Mouse (Mus musculus): ENCODE data around the gene Olfr876.
"Not testable (repeated sequence)": the region's sequence is repeated elsewhere in the genome, so short reads cannot be mapped to it uniquely, and the experiment has no call there.

The Olfr876 gene

DNA sequence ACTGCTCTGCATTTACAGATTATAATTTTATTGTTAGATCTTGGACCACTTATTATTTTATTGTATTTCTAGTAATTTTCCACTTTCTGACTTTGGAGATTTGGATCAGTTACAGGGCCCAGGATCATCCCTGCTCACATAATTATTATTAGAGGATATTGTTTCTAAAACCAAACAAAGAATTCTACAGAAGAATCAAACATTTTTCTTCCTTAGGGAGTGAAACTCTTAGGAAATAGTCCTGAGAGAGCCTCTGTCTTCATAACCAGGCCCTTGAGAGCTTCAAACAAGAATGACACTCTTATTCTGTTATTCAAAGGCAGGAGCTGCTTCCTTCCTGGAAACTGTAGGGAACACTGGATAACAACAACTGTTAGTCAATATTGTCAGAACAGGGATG lies at the start of gene Olfr876:
Gene Olfr876 (plus strand): TSS at position 301 of the 400 bp plus-strand sequence.
- DNase-seq = no peak

GRCm38 (mm10) chr9:37761728-37762127 lies 41.1 kb upstream of the Olfr876 start:
- DNase-seq = no peak

DNA sequence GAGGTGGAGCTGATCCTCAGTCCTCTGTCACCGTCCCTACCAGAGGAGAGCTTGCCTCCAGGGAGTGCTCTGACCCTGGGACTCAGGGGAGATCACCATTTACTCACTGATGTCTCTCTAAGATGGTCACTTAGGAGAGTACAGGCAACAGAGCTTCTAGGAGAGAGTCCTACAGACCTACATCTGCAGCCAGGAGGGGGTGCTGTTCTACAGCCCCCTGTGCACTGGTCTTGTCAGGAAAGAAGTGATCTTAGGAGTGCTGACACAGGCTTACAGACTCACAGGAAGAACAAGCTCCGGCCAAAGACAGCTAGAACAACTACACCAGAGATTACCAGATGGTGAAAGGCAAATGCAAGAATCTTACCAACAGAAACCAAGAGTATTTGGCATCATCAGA lies 40.3 kb upstream of the Olfr876 start:
- peak; percentile 34 for DNase-seq

GRCm38 (mm10) chr9:37770661-37771060 lies 32.2 kb upstream of the Olfr876 start:
- DNase-seq = no peak

DNA sequence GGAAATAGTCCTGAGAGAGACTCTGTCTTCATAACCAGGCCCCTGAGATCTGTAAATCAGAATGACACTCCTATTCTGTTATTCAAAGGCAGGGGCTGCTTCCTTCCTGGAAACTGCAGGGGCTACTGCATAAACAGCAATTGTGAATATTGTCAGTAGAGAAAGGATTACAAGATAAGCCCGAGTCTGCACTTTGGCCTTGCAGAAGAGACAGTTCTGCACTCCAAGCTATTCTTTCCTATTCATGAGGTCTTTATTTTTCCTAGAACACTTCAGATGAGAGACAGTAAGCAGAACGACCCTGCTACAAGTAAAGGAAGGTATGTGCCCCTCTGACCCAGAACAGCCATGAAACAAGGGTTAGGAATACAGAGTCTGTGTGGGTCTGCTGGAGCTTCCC lies 31.1 kb upstream of the Olfr876 start, which contains the start of gene Olfr875:
Gene Olfr875 (plus strand): TSS at position 99 of the 400 bp plus-strand sequence.
- DNase-seq = no peak

GRCm38 (mm10) chr9:37782766-37783260 lies 20.0 kb upstream of the Olfr876 start:
- DNase-seq = peak; percentile 33

DNA sequence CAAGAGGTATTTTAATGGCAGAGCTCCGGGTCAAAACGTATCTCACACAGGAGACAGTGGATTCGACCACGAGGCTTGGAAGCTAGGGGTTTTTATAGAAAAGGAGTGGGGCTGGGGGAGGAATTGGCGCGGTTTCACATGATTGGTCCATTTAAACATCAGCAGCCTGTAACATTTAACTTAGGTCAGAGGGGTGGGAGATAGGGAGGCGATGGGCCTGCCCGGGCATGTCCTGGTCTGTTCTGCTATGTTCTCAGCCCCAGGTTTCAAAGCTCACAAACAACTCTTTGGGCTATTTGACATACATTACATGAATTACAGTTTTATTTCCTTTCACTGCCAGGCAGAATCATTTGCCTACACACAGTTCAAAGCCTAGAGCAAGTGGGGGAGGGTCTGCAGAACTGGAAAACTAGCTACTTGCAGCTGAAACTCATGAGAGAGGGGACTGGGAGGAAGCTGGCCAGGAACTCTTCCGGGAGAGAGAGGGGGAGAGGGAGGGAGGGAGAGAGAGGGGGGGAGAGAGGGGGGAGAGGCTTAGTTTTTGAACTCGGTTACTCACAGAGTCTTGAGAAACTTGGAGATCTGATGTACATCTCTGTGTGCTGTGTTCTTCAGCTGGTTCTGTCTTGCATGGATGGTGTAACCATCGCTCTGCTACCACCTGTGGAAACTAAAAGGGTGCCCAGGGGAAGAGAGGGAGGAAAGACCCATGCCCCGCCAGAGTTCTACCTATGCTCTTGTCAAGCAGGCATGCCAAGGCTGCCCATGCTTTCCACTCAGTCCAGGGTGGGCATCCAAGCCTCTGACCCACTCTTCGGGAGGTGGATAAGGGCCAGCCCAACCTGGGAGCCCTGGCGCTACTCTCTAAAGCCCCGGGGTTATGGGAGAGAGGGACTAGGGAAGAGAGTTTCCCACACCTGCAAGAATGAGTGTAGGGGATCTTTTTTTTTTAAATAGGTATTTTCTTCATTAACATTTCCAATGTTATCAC lies 19.1 kb upstream of the Olfr876 start:
- not testable (repeated sequence) for DNase-seq

GRCm38 (mm10) chr9:37786411-37786810 lies 16.4 kb upstream of the Olfr876 start:
- DNase-seq = no peak

DNA sequence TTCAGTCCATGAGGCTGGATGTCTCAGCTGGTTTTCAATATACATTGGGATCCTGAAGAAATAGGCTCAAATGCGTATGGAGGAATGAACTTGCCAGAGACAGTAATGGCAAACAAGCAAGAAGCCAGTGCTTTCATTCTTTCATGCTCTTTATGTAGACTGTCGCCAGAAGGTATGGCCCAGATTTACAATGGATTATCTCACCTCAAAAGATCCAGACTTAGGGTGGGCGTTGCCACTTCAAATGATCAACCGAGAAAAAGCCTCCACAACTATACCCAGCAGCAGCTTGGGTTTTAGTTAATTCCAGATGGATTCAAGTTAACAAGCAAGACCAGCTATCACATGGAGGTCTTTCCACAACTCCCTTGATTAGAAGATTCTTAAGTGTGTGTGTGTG lies 776 bp upstream of the Olfr876 start:
- no peak for DNase-seq

DNA sequence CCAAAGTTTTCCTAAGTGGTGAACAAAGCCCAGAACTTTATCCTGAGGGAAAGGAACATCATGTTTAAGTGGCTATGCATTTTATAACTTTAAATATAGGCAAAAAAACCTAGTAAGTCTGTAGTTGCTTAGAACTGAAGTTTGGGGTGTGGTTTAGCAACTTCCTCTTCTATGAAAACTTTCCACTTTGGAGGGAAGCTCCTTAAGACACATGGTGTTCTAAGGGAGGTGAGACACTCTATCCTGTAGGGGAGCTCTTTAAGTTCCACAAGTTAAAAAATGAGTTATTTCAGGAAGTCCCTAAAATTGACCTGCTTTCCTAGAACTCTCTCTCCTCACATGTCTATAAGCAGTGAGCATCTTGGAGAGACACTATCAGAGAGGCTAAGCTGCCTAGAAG lies 4.4 kb downstream of the Olfr876 start:
- no peak for DNase-seq

GRCm38 (mm10) chr9:37808456-37808855 lies 5.6 kb downstream of the Olfr876 start:
- DNase-seq = no peak

- peak; percentile 21 for DNase-seq
Measured at GRCm38 (mm10) chr9:37808976-37809375, 6.1 kb downstream of the Olfr876 start.

DNA sequence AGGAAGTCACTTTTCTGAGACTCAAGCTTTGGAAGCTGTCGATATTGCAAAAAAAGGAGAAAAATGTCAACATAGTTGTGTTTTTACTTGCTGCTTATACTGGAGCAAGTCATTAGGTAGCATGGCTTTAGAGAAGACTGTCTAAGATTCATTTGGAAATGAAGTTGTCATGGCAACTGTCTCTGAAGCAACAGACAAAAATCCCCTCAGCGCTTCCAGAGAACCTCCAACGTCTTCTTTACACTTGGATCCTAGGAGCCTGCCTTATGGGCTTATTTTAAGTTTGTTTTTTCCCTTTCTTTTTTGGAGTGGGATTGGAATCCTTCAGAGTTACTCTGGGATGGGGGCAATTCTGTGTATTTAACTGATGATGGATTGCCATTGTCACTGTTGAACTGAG lies 11.9 kb downstream of the Olfr876 start:
- DNase-seq = no peak

- no peak for DNase-seq
Measured at GRCm38 (mm10) chr9:37829881-37830280, 27.1 kb downstream of the Olfr876 start.

GRCm38 (mm10) chr9:37833341-37833740 lies 30.5 kb downstream of the Olfr876 start:
- DNase-seq = no peak

GRCm38 (mm10) chr9:37849267-37849666 lies 46.4 kb downstream of the Olfr876 start:
- no peak for DNase-seq

DNA sequence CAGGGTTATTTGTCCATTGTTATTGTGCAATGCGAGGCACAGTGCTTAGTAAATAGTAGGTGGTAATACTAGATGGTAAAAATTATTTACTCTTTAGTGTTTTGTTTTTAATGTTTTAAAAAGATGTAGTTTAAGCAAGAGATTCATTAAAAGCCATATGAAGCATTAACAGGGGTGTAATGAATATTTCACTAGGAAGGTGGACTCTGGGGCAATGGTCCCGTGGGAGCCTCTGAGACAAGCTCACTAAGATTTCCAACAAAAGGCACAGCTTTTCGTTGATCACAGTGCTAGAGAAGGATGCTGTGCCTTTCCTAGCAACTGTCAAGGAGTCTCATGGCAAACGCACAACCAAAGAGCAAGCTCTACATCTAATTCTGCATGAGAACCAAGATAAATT lies 51.1 kb downstream of the Olfr876 start, which contains the start of gene Olfr877:
Gene Olfr877 (plus strand): TSS at position 301 of the 400 bp plus-strand sequence.
- DNase-seq = no peak

Data from kidney, postnatal 10 days (tissue).